Mouse (Mus musculus) liver, embryonic 13.5 days (tissue): ENCODE results near the gene Gm35549. TPM values are rescaled to one million over a fixed set of nuclear protein-coding genes. Genes with fewer than 3 reads are reported as not detected.

Source experiments
- polyA plus RNA-seq: library from polyadenylated mRNA; unstranded; fragments of >200 nt; fragmentation: Nextera tagmentation; extraction: Ambion mirVana; gene quantifications from 2 replicates; pipeline ENCODE4 v1.2.1, GENCODE M21; 2015

Gm35549 gene
- polyA plus RNA-seq, 1 experiment from 2014 or later: not detected

Other genes with a start within 250 kb of the Gm35549 start
- not detected in 2 replicates for gene Topaz1, start 96.7 kb downstream of the Gm35549 start, polyA plus RNA-seq
- gene Tcaim, start 38.5 kb downstream of the Gm35549 start, polyA plus RNA-seq: 1.8 and 3.2 TPM in 2 replicates
- gene Zfp445, start 22.0 kb upstream of the Gm35549 start, polyA plus RNA-seq: 17.1 and 21.5 TPM in 2 replicates
- gene Zkscan7, start 41.6 kb upstream of the Gm35549 start, polyA plus RNA-seq: 0.46 and 0.70 TPM in 2 replicates
- gene Zfp105, start 79.0 kb upstream of the Gm35549 start, polyA plus RNA-seq: 2.5 and 3.0 TPM in 2 replicates
- 19.3 and 22.2 TPM in 2 replicates for gene 1110059G10Rik, start 107.0 kb upstream of the Gm35549 start, polyA plus RNA-seq
- gene Kif15, start 107.0 kb upstream of the Gm35549 start, polyA plus RNA-seq: 34.7 and 36.4 TPM in 2 replicates
- gene Tmem42, start 177.3 kb upstream of the Gm35549 start, polyA plus RNA-seq: 5.9 and 6.4 TPM in 2 replicates
- not detected in 2 replicates for gene Tgm4, start 190.7 kb upstream of the Gm35549 start, polyA plus RNA-seq